9 mouse cellular contexts compared by ENCODE assay signal in genomic region chr4:148513021-148513559, GRCm38 (mm10). TPM values are rescaled to one million over a fixed set of nuclear protein-coding genes. Genes with fewer than 3 reads are reported as not detected.
DNase-seq lines count a peak whose midpoint lies in the region; ATAC-seq lines count a peak whose summit lies in the region.
"Had no signal": no experiment of that assay in that cellular context is flagged by ENCODE, and none has a peak within 500 bp of the region (broad histone marks: within the 10 kb centered on the region; RNA-seq: fewer than 3 reads in every experiment).

No protein-coding gene starts in this region.

- H3K27ac ChIP-seq in hindbrain, embryonic 13.5 days, result peak overlapping the region; percentile 64
- no peak overlapping the region for H3K27ac ChIP-seq in hindbrain, embryonic 11.5 days (ENCODE audit: low read depth, low read length)
- H3K27ac ChIP-seq: embryonic facial prominence, embryonic 13.5 days; limb, embryonic 12.5 days had no signal

- ATAC-seq in hindbrain, embryonic 13.5 days (ENCODE audit: low FRiP score), result no peak
- no peak for ATAC-seq in hindbrain, embryonic 11.5 days (ENCODE audit: low FRiP score)

- peaks cover 86% of the 10 kb centered on the region for H3K36me3 ChIP-seq in hindbrain, embryonic 13.5 days
- H3K36me3 ChIP-seq in hindbrain, embryonic 11.5 days (ENCODE audit: control insufficient read depth, insufficient read depth, low read length), result peaks cover 10% of the 10 kb centered on the region

- no peak for DNase-seq in hindbrain, embryonic 11.5 days (ENCODE audit: low spot score)
- DNase-seq in 3134 (ENCODE audit: extremely low read depth, insufficient read length, low spot score) (peak; percentile 46), adipocyte (ENCODE audit: low spot score) (peak; percentile 56)
- DNase-seq in kidney, postnatal 10 days, result peak; percentile 35
- no peak for DNase-seq in thymus, postnatal 36 days
- no peak for DNase-seq in urinary bladder, postnatal 25 days (ENCODE audit: low spot score)

- no peak overlapping the region for H3K4me3 ChIP-seq in hindbrain, embryonic 13.5 days
- H3K4me3 ChIP-seq in hindbrain, embryonic 11.5 days (ENCODE audit: low read depth, low read length), result no peak overlapping the region
- H3K4me3 ChIP-seq: embryonic facial prominence, embryonic 13.5 days; limb, embryonic 12.5 days had no signal

- H3K27me3 ChIP-seq in hindbrain, embryonic 13.5 days, result no peaks in the 10 kb centered on the region
- no peaks in the 10 kb centered on the region for H3K27me3 ChIP-seq in hindbrain, embryonic 11.5 days (ENCODE audit: control insufficient read depth, insufficient read depth, low read length)
- H3K27me3 ChIP-seq: embryonic facial prominence, embryonic 13.5 days; limb, embryonic 12.5 days had no signal

- H3K9me3 ChIP-seq in hindbrain, embryonic 13.5 days, result no peaks in the 10 kb centered on the region; the same call in 1 of the 2 replicates
- no peaks in the 10 kb centered on the region for H3K9me3 ChIP-seq in hindbrain, embryonic 11.5 days (ENCODE audit: control insufficient read depth, low read length)
- H3K9me3 ChIP-seq: embryonic facial prominence, embryonic 13.5 days; limb, embryonic 12.5 days had no signal

- no peak overlapping the region for H3K9ac ChIP-seq in hindbrain, embryonic 13.5 days
- no peak overlapping the region for H3K9ac ChIP-seq in hindbrain, embryonic 11.5 days (ENCODE audit: low read depth, low read length)
- H3K9ac ChIP-seq: embryonic facial prominence, embryonic 13.5 days; limb, embryonic 12.5 days had no signal

- no peak overlapping the region for H3K4me2 ChIP-seq in hindbrain, embryonic 13.5 days
- H3K4me2 ChIP-seq in hindbrain, embryonic 11.5 days (replicated peaks; ENCODE audit: low read depth, low read length), result no peak overlapping the region
- H3K4me2 ChIP-seq: embryonic facial prominence, embryonic 13.5 days; limb, embryonic 12.5 days had no signal

- H3K4me1 ChIP-seq in hindbrain, embryonic 13.5 days (replicated peaks), result peaks cover 5% of the 10 kb centered on the region
- no peaks in the 10 kb centered on the region for H3K4me1 ChIP-seq in hindbrain, embryonic 11.5 days (replicated peaks; ENCODE audit: control insufficient read depth, insufficient read depth, low read length)
- H3K4me1 ChIP-seq: embryonic facial prominence, embryonic 13.5 days had no signal

- WGBS in hindbrain, embryonic 13.5 days, result 64% methylated on average over 6 of the region's 6 CpGs
- WGBS in hindbrain, embryonic 11.5 days, result 78% methylated on average over 6 of the region's 6 CpGs

RNA-seq across cellular contexts. Expression of gene Angptl7, which starts 12.8 kb away (rescaled TPM):
- polyA plus RNA-seq in hindbrain, embryonic 13.5 days (2015; fragmentation: Nextera tagmentation; extraction: Ambion mirVana), result 0.30 and 0.54 TPM in 2 replicates
- 0.28 and 0.33 TPM in 2 replicates for polyA plus RNA-seq in hindbrain, embryonic 11.5 days (2014; fragmentation: Nextera tagmentation; extraction: Ambion mirVana)

RNA-seq across cellular contexts. Expression of gene Exosc10, which starts 45.1 kb away (rescaled TPM):
- 81.6 and 87.6 TPM in 2 replicates for polyA plus RNA-seq in hindbrain, embryonic 13.5 days (2015; fragmentation: Nextera tagmentation; extraction: Ambion mirVana)
- 93.9 and 106 TPM in 2 replicates for polyA plus RNA-seq in hindbrain, embryonic 11.5 days (2014; fragmentation: Nextera tagmentation; extraction: Ambion mirVana)

Comparison
In these comparisons a context has a peak if more than half of its experiments do, and no peak if none do; other contexts are left out.
1. DNase-seq: peak in 3134 (single experiment), adipocyte (single experiment) and kidney, postnatal 10 days (single experiment); none in hindbrain, embryonic 11.5 days (single experiment), thymus, postnatal 36 days (0 of 2) and urinary bladder, postnatal 25 days (single experiment).